Mouse (Mus musculus) midbrain, embryonic 14.5 days (tissue): ENCODE data around the gene Plau. TPM values are rescaled to one million over a fixed set of nuclear protein-coding genes. Genes with fewer than 3 reads are reported as not detected.

Experiments
- ATAC-seq: fragments of 200-750 bp; cut with Nextera tagmentation; 2 replicates; pipeline ENCODE4 v1.8.0; 2017; ENCODE audit warnings: moderate number of reproducible peaks, moderate library complexity; ENCODE audit not compliant: low FRiP score, low TSS enrichment
- DNase-seq: peaks from one replicate; pipeline ENCODE4 v3.0.0-alpha.2; 2015
- H3K27ac ChIP-seq: fragments of 300-500 bp; sonication (generic); replicated peaks from 2 replicates; pipeline ENCODE4 v1.5.1; 2014; ENCODE audit warnings: mild to moderate bottlenecking, low read depth, low read length, moderate library complexity
- H3K27me3 ChIP-seq: fragments of 300-500 bp; sonication (generic); 2 replicates; pipeline ENCODE4 v1.6.1; 2014; ENCODE audit warnings: low read length, control low read depth, mixed read lengths; ENCODE audit not compliant: control insufficient read depth, insufficient read depth
- H3K36me3 ChIP-seq: fragments of 300-500 bp; sonication (generic); 2 replicates; pipeline ENCODE4 v1.6.1; 2014; ENCODE audit warnings: low read length, control low read depth; ENCODE audit not compliant: control insufficient read depth, insufficient read depth
- H3K4me1 ChIP-seq: fragments of 300-500 bp; sonication (generic); 2 replicates; pipeline ENCODE4 v1.6.1; 2014; ENCODE audit warnings: mild to moderate bottlenecking, antibody characterized with exemption, low read length, control low read depth; ENCODE audit not compliant: control insufficient read depth, insufficient read depth
- H3K4me2 ChIP-seq: fragments of 300-500 bp; sonication (generic); 2 replicates; pipeline ENCODE4 v1.6.1; 2014; ENCODE audit warnings: mild to moderate bottlenecking, low read length, moderate library complexity
- H3K4me3 ChIP-seq: fragments of 300-500 bp; sonication (generic); replicated peaks from 2 replicates; pipeline ENCODE4 v1.5.1; 2014; ENCODE audit warnings: low read depth, low read length
- H3K9ac ChIP-seq: fragments of 300-500 bp; sonication (generic); replicated peaks from 2 replicates; pipeline ENCODE4 v1.6.1; 2014; ENCODE audit warnings: mild to moderate bottlenecking, low read length, moderate library complexity
- H3K9me3 ChIP-seq: fragments of 300-500 bp; sonication (generic); 2 replicates; pipeline ENCODE4 v1.6.1; 2016; ENCODE audit warnings: low read length, control low read depth, mixed read lengths; ENCODE audit not compliant: control insufficient read depth
- WGBS: fragments of 180-500 bp; shearing (Covaris S2); extraction: QIAGEN DNeasy Blood & Tissue Kit; methylation state at CpG from one replicate; pipeline ENCODE4 v1.1.7; 2014; 5-methylcytosine and 5-hydroxymethylcytosine counted together
- polyA plus RNA-seq: library from polyadenylated mRNA; unstranded; fragments of >200 nt; fragmentation: Nextera tagmentation; extraction: Ambion mirVana; gene quantifications from 2 replicates; pipeline ENCODE4 v1.2.1, GENCODE M21; 2014

The Plau gene
- polyA plus RNA-seq, 1 experiment from 2014 or later: 0.62 TPM

GRCm38 (mm10) chr14:20865604-20866003 is 29.1 kb downstream of the Plau start:
- Histone ChIP-seq H3K9ac (no peak overlapping the region), H3K4me2 (no peak overlapping the region), H3K27ac (no peak overlapping the region), H3K4me1 (no peaks in the 10 kb centered on the region; the same call in 1 of the 2 replicates), H3K9me3 (no peaks in the 10 kb centered on the region), H3K36me3 (no peaks in the 10 kb centered on the region), H3K4me3 (no peak overlapping the region), H3K27me3 (no peaks in the 10 kb centered on the region)
- 94% methylated on average over 8 of the region's 8 CpGs for WGBS
- DNase-seq (no peak), ATAC-seq (no peak)

GRCm38 (mm10) chr14:20866365-20866764 is 29.9 kb downstream of the Plau start:
- no peak for DNase-seq
- no peak for ATAC-seq
- Histone ChIP-seq H3K9ac (no peak overlapping the region), H3K27ac (no peak overlapping the region), H3K4me2 (no peak overlapping the region), H3K27me3 (no peaks in the 10 kb centered on the region), H3K9me3 (no peaks in the 10 kb centered on the region), H3K4me3 (no peak overlapping the region), H3K4me1 (no peaks in the 10 kb centered on the region), H3K36me3 (no peaks in the 10 kb centered on the region)
- WGBS: 93% methylated on average over 7 of the region's 7 CpGs

GRCm38 (mm10) chr14:20870110-20870509 is 33.6 kb downstream of the Plau start:
- H3K27ac ChIP-seq: no peak overlapping the region
- no peak overlapping the region for H3K4me3 ChIP-seq
- DNase-seq (no peak), ATAC-seq (no peak)
- H3K4me2 ChIP-seq: no peak overlapping the region
- no peak overlapping the region for H3K9ac ChIP-seq
- no peaks in the 10 kb centered on the region for H3K27me3 ChIP-seq
- no peaks in the 10 kb centered on the region for H3K4me1 ChIP-seq
- no peaks in the 10 kb centered on the region for H3K9me3 ChIP-seq
- WGBS: 92% methylated on average over 3 of the region's 3 CpGs
- H3K36me3 ChIP-seq: no peaks in the 10 kb centered on the region

GRCm38 (mm10) chr14:20871495-20871894 is 35.0 kb downstream of the Plau start:
- Histone ChIP-seq H3K27me3 (no peaks in the 10 kb centered on the region), H3K4me2 (no peak overlapping the region), H3K9ac (no peak overlapping the region), H3K36me3 (no peaks in the 10 kb centered on the region), H3K9me3 (no peaks in the 10 kb centered on the region), H3K4me1 (no peaks in the 10 kb centered on the region), H3K27ac (no peak overlapping the region), H3K4me3 (no peak overlapping the region)
- 98% methylated on average over 1 of the region's 1 CpGs for WGBS
- no peak for ATAC-seq
- DNase-seq: no peak

- Histone ChIP-seq H3K27ac (no peak overlapping the region), H3K4me2 (no peak overlapping the region), H3K4me3 (no peak overlapping the region), H3K4me1 (no peaks in the 10 kb centered on the region), H3K9me3 (no peaks in the 10 kb centered on the region), H3K36me3 (no peaks in the 10 kb centered on the region), H3K9ac (no peak overlapping the region), H3K27me3 (no peaks in the 10 kb centered on the region)
- ATAC-seq (no peak), DNase-seq (peak; percentile 93)
- WGBS: 3% methylated on average over 8 of the region's 8 CpGs
Observed at GRCm38 (mm10) chr14:20873307-20873706, 36.8 kb downstream of the Plau start.

- H3K27ac ChIP-seq: no peak overlapping the region
- H3K4me3 ChIP-seq: no peak overlapping the region
- H3K9me3 ChIP-seq: no peaks in the 10 kb centered on the region
- DNase-seq (no peak), ATAC-seq (no peak)
- no peak overlapping the region for H3K4me2 ChIP-seq
- 59% methylated on average over 6 of the region's 6 CpGs for WGBS
- no peaks in the 10 kb centered on the region for H3K27me3 ChIP-seq
- H3K9ac ChIP-seq: no peak overlapping the region
- no peaks in the 10 kb centered on the region for H3K4me1 ChIP-seq
- no peaks in the 10 kb centered on the region for H3K36me3 ChIP-seq
Observed at GRCm38 (mm10) chr14:20873931-20874330, 37.5 kb downstream of the Plau start.

- 87% methylated on average over 5 of the region's 5 CpGs for WGBS
- H3K9me3 ChIP-seq: no peaks in the 10 kb centered on the region
- H3K4me1 ChIP-seq: no peaks in the 10 kb centered on the region
- no peak overlapping the region for H3K4me2 ChIP-seq
- H3K27me3 ChIP-seq: no peaks in the 10 kb centered on the region
- no peaks in the 10 kb centered on the region for H3K36me3 ChIP-seq
- no peak overlapping the region for H3K9ac ChIP-seq
- no peak overlapping the region for H3K27ac ChIP-seq
- no peak for ATAC-seq
- no peak for DNase-seq
- H3K4me3 ChIP-seq: no peak overlapping the region
Observed at GRCm38 (mm10) chr14:20884691-20885090, 48.2 kb downstream of the Plau start.

GRCm38 (mm10) chr14:20885091-20885888 is 48.8 kb downstream of the Plau start:
- no peak for ATAC-seq
- H3K9ac ChIP-seq: no peak overlapping the region
- H3K4me2 ChIP-seq: no peak overlapping the region
- no peaks in the 10 kb centered on the region for H3K27me3 ChIP-seq
- H3K4me3 ChIP-seq: no peak overlapping the region
- WGBS: 41% methylated on average over 10 of the region's 10 CpGs
- no peaks in the 10 kb centered on the region for H3K36me3 ChIP-seq
- no peaks in the 10 kb centered on the region for H3K4me1 ChIP-seq
- no peak for DNase-seq
- H3K9me3 ChIP-seq: no peaks in the 10 kb centered on the region
- H3K27ac ChIP-seq: no peak overlapping the region

GRCm38 (mm10) chr14:20886266-20886665 is 49.8 kb downstream of the Plau start:
- Histone ChIP-seq H3K4me2 (no peak overlapping the region), H3K27ac (no peak overlapping the region), H3K9ac (no peak overlapping the region), H3K4me3 (no peak overlapping the region), H3K9me3 (no peaks in the 10 kb centered on the region), H3K27me3 (no peaks in the 10 kb centered on the region), H3K36me3 (no peaks in the 10 kb centered on the region), H3K4me1 (no peaks in the 10 kb centered on the region)
- WGBS: 30% methylated on average over 4 of the region's 4 CpGs
- DNase-seq (peak; percentile 35), ATAC-seq (no peak)
